Mouse (Mus musculus) limb, embryonic 15.5 days (tissue): ENCODE data around the gene Lime1. TPM values are rescaled to one million over a fixed set of nuclear protein-coding genes. Genes with fewer than 3 reads are reported as not detected.

Experiments used
- ATAC-seq: fragments of 200-750 bp; cut with Nextera tagmentation; 2 replicates; pipeline ENCODE4 v1.8.0; 2017; ENCODE audit warnings: low read depth, moderate TSS enrichment; ENCODE audit not compliant: insufficient number of reproducible peaks, low FRiP score, low TSS enrichment
- H3K27ac ChIP-seq: fragments of 300-500 bp; sonication (generic); 2 replicates; pipeline ENCODE4 v1.5.1; 2015; ENCODE audit warnings: moderate library complexity, mild to moderate bottlenecking, inconsistent platforms
- H3K27me3 ChIP-seq: fragments of 300-500 bp; sonication (generic); 2 replicates; pipeline ENCODE4 v1.6.1; 2015; ENCODE audit warnings: inconsistent platforms
- H3K36me3 ChIP-seq: fragments of 300-500 bp; sonication (generic); 2 replicates; pipeline ENCODE4 v1.6.1; 2015; ENCODE audit warnings: inconsistent platforms
- H3K4me1 ChIP-seq: fragments of 300-500 bp; sonication (generic); 2 replicates; pipeline ENCODE4 v1.6.1; 2015; ENCODE audit warnings: inconsistent platforms
- H3K4me2 ChIP-seq: fragments of 300-500 bp; sonication (generic); 2 replicates; pipeline ENCODE4 v1.6.1; 2015; ENCODE audit warnings: mild to moderate bottlenecking, inconsistent platforms
- H3K4me3 ChIP-seq: fragments of 300-500 bp; sonication (generic); 2 replicates; pipeline ENCODE4 v1.5.1; 2015; ENCODE audit warnings: mild to moderate bottlenecking, inconsistent platforms
- H3K9ac ChIP-seq: fragments of 300-500 bp; sonication (generic); 2 replicates; pipeline ENCODE4 v1.6.1; 2015; ENCODE audit warnings: inconsistent platforms
- H3K9me3 ChIP-seq: fragments of 300-500 bp; sonication (generic); 2 replicates; pipeline ENCODE4 v1.6.1; 2016; ENCODE audit warnings: inconsistent platforms
- WGBS: fragments of 180-500 bp; shearing (Covaris S2); methylation state at CpG from one replicate; pipeline ENCODE4 v1.1.7; 2015; 5-methylcytosine and 5-hydroxymethylcytosine counted together
- polyA plus RNA-seq: library from polyadenylated mRNA; unstranded; fragments of >200 nt; fragmentation: Nextera tagmentation; extraction: Ambion mirVana; gene quantifications from 2 replicates; pipeline ENCODE4 v1.2.1, GENCODE M21; 2015

Lime1 gene
- polyA plus RNA-seq, 1 experiment from 2014 or later, result 23.7 TPM

DNA sequence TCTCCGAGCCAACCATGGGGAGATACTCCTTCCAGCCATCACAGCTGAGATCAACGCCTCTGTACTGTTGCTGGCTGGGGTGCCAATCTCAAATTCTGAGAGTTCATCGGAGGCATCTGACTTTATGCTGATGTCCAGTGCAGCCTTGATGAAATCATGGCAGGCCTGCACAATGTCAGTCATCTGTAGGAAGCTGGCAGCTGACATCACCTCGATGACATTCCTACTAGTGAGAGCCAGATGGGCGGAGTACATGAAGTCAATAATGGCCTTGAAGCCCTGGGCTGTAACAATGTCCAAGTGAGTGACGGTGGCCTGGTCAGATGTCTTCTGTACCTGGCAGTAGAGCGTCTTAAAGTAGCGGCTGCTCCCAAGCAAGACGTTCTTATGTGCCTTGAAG, 44.0 kb downstream of the Lime1 start:
- no peaks in the 10 kb centered on the region for H3K9me3 ChIP-seq
- no peak overlapping the region for H3K9ac ChIP-seq
- no peak overlapping the region for H3K4me3 ChIP-seq
- no peaks in the 10 kb centered on the region for H3K36me3 ChIP-seq
- 88% methylated on average over 9 of the region's 9 CpGs for whole genome bisulfite sequencing
- H3K27ac ChIP-seq, result no peak overlapping the region
- H3K4me1 ChIP-seq, result no peaks in the 10 kb centered on the region
- ATAC-seq, result no peak
- H3K27me3 ChIP-seq, result no peaks in the 10 kb centered on the region
- H3K4me2 ChIP-seq, result no peak overlapping the region

Other genes with a start within 250 kb of the Lime1 start
- gene Kcnq2, start 244.8 kb upstream of the Lime1 start, polyA plus RNA-seq, result 0.15 TPM in 1 of 2 replicates, not detected in the other
- gene Eef1a2, start 223.1 kb upstream of the Lime1 start, polyA plus RNA-seq, result not detected in 2 replicates
- gene Ppdpf, start 192.8 kb upstream of the Lime1 start, polyA plus RNA-seq, result 230 and 254 TPM in 2 replicates
- gene Ptk6, start 177.3 kb upstream of the Lime1 start, polyA plus RNA-seq, result 2.1 and 2.2 TPM in 2 replicates
- 0.26 and 0.41 TPM in 2 replicates for gene Srms, start 166.9 kb upstream of the Lime1 start, polyA plus RNA-seq
- gene Fndc11, start 160.1 kb upstream of the Lime1 start, polyA plus RNA-seq, result 0.14 and 0.25 TPM in 2 replicates
- gene Helz2, start 138.1 kb upstream of the Lime1 start, polyA plus RNA-seq, result 1.3 and 1.4 TPM in 2 replicates
- 14.1 and 15.1 TPM in 2 replicates for gene Gmeb2, start 92.0 kb upstream of the Lime1 start, polyA plus RNA-seq
- gene Stmn3, start 65.6 kb upstream of the Lime1 start, polyA plus RNA-seq, result 0.77 and 2.5 TPM in 2 replicates
- 35.8 and 36.3 TPM in 2 replicates for gene Rtel1, start 60.3 kb upstream of the Lime1 start, polyA plus RNA-seq
- 40.4 and 42.1 TPM in 2 replicates for gene Zgpat, start 15.2 kb upstream of the Lime1 start, polyA plus RNA-seq
- 59.0 and 64.8 TPM in 2 replicates for gene Arfrp1, start 14.7 kb upstream of the Lime1 start, polyA plus RNA-seq
- gene Zbtb46, start 79.3 kb downstream of the Lime1 start, polyA plus RNA-seq, result 4.2 and 4.8 TPM in 2 replicates
- 0.12 and 0.13 TPM in 2 replicates for gene Abhd16b, start 113.1 kb downstream of the Lime1 start, polyA plus RNA-seq
- gene Tpd52l2, start 117.1 kb downstream of the Lime1 start, polyA plus RNA-seq, result 155 and 159 TPM in 2 replicates
- 89.3 and 89.5 TPM in 2 replicates for gene Dnajc5, start 140.4 kb downstream of the Lime1 start, polyA plus RNA-seq
- 44.7 and 52.6 TPM in 2 replicates for gene Uckl1, start 204.8 kb downstream of the Lime1 start, polyA plus RNA-seq
- 63.3 and 63.7 TPM in 2 replicates for gene Prpf6, start 211.8 kb downstream of the Lime1 start, polyA plus RNA-seq
- 43.8 and 53.4 TPM in 2 replicates for gene Zfp512b, start 212.7 kb downstream of the Lime1 start, polyA plus RNA-seq
- gene Samd10, start 219.1 kb downstream of the Lime1 start, polyA plus RNA-seq, result 11.0 TPM in 2 replicates